Mouse (Mus musculus) frontal cortex, postnatal 36 days (tissue): ENCODE measurements around the gene Kctd2.
"Not testable (repeated sequence)": the region's sequence is repeated elsewhere in the genome, so short reads cannot be mapped to it uniquely, and the experiment has no call there.

Source experiments
- DNase-seq, 2 experiments: peaks; one replicate each; pipeline ENCODE4 v3.0.0; 2022; ENCODE audit warnings: low spot score in 2 of 2

Gene Kctd2

GRCm38 (mm10) chr11:115439326-115439725, 19.4 kb downstream of the Kctd2 start:
- no peak for DNase-seq

GRCm38 (mm10) chr11:115439906-115440595, 20.1 kb downstream of the Kctd2 start, which contains the start of gene Trim80:
TSS of gene Trim80 (plus strand) at chr11:115440545.
- DNase-seq = no peak

GRCm38 (mm10) chr11:115441417-115441816, 21.5 kb downstream of the Kctd2 start:
- DNase-seq = no peak

GRCm38 (mm10) chr11:115446906-115447305, 27.0 kb downstream of the Kctd2 start:
- no peak for DNase-seq

- DNase-seq = no peak
Measured at GRCm38 (mm10) chr11:115447321-115447885, 27.5 kb downstream of the Kctd2 start.

- no peak for DNase-seq
Measured at GRCm38 (mm10) chr11:115448075-115448474, 28.1 kb downstream of the Kctd2 start.

GRCm38 (mm10) chr11:115448998-115449397, 29.1 kb downstream of the Kctd2 start:
- DNase-seq = no peak

GRCm38 (mm10) chr11:115450176-115450575, 30.2 kb downstream of the Kctd2 start:
- DNase-seq = no peak

GRCm38 (mm10) chr11:115451781-115452241, 31.9 kb downstream of the Kctd2 start:
- no peak for DNase-seq

- no peak for DNase-seq
Measured at GRCm38 (mm10) chr11:115452281-115452860, 32.4 kb downstream of the Kctd2 start.

- no peak for DNase-seq
Measured at GRCm38 (mm10) chr11:115453306-115453705, 33.4 kb downstream of the Kctd2 start.

GRCm38 (mm10) chr11:115454822-115455221, 34.9 kb downstream of the Kctd2 start:
- DNase-seq = not testable (repeated sequence)

GRCm38 (mm10) chr11:115455619-115456018, 35.7 kb downstream of the Kctd2 start:
- no peak for DNase-seq

GRCm38 (mm10) chr11:115456182-115456581, 36.3 kb downstream of the Kctd2 start:
- no peak for DNase-seq

GRCm38 (mm10) chr11:115457405-115457804, 37.5 kb downstream of the Kctd2 start:
- no peak for DNase-seq

- no peak for DNase-seq
Measured at GRCm38 (mm10) chr11:115460976-115461375, 41.0 kb downstream of the Kctd2 start.

GRCm38 (mm10) chr11:115461846-115462242, 41.9 kb downstream of the Kctd2 start:
- no peak for DNase-seq

GRCm38 (mm10) chr11:115462243-115462891, 42.4 kb downstream of the Kctd2 start, which contains the start of gene Slc16a5:
TSS of gene Slc16a5 (plus strand) at chr11:115462474.
- no peak for DNase-seq

- DNase-seq = no peak
Measured at GRCm38 (mm10) chr11:115463397-115463796, 43.5 kb downstream of the Kctd2 start.

- no peak for DNase-seq
Measured at GRCm38 (mm10) chr11:115464851-115465250, 44.9 kb downstream of the Kctd2 start.

- DNase-seq = no peak
Measured at GRCm38 (mm10) chr11:115467217-115467618, 47.3 kb downstream of the Kctd2 start.

- DNase-seq = no peak
Measured at GRCm38 (mm10) chr11:115472183-115472582, 52.3 kb downstream of the Kctd2 start.
